Mouse (Mus musculus) G1E (cell line): Measurements from ENCODE around the gene Slc16a10.

Source experiments
- CTCF ChIP-seq: IDR thresholded peaks from 2 replicates; pipeline ENCODE4 v1.5.1; 2012; ENCODE audit warnings: low read depth, low read length, inconsistent platforms, mixed read lengths
- POLR2AphosphoS5 ChIP-seq: IDR thresholded peaks from 2 replicates; pipeline ENCODE4 v1.6.1; 2012; ENCODE audit warnings: low read depth, low read length, inconsistent platforms; ENCODE audit not compliant: insufficient replicate concordance

DNA sequence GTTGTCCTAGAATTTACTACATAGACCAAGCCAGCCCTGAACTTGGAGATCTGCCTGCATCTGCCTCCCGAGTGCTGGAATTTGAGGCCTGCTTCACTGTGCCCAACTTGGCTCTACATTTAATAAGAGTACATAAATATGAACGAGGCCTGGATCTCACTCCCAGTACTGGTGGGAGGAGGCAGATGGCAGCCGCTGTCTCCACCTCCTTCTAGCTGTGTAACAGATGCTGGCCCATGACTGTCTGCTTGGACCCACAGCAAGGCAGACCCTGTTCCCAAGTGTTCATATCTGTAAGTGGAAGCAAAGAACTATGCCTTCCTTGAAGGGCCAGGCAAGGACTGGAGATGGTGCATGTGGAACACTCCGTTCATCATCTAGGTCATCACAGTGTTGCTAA, 88.2 kb downstream of the Slc16a10 start:
- TF ChIP-seq POLR2AphosphoS5 (no peak), CTCF (no peak)
